Mouse (Mus musculus): ENCODE data around the gene Gm12666. TPM values are rescaled to one million over a fixed set of nuclear protein-coding genes. Genes with fewer than 3 reads are reported as not detected.
"Not testable (repeated sequence)": the region's sequence is repeated elsewhere in the genome, so short reads cannot be mapped to it uniquely, and the experiment has no call there.

The Gm12666 gene
- polyA plus RNA-seq (2015; fragmentation: Nextera tagmentation; extraction: Ambion mirVana) = 0.31 TPM in 1 of 2 replicates, not detected in the other

- not testable (repeated sequence) for H3K4me3 ChIP-seq; H3K9me3 ChIP-seq; H3K27ac ChIP-seq (replicated peaks); H3K4me1 ChIP-seq (replicated peaks); H3K36me3 ChIP-seq; H3K27me3 ChIP-seq; H3K9ac ChIP-seq; H3K4me2 ChIP-seq; ATAC-seq (ENCODE audit: low read depth)
- 90% methylated on average over 1 of the region's 1 CpGs for WGBS
These were observed at the start of gene Gm12666 for GRCm38 (mm10) chr4:92191649-92192048. Gm12666 (minus strand) TSS chr4:92191749.

DNA sequence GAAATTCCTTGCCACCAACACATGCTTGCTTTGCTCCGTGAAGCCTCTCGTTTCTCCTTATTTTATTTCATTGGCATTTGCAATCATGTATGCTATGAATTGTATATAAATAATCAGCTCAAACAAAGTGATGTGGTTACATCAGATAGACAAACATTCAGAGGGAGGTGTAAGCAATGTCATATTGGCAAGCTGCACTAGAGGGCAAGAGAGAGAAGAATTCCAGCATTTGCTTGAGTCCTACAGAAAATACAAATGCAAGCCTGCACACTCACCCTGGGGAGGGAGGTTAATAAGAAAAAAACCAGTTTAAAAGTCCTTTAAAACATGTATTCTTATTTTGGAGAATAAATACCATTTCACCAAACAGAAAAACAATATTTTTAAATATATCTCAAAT lies 34.8 kb upstream of the Gm12666 start:
- Histone ChIP-seq H3K4me2 (no peak overlapping the region), H3K9ac (no peak overlapping the region), H3K4me1 (replicated peaks) (0 out of 2 replicates have a peak, but pooled peaks cover 9% of the 10 kb centered on the region), H3K4me3 (no peak overlapping the region), H3K27me3 (no peaks in the 10 kb centered on the region), H3K27ac (replicated peaks) (no peak overlapping the region), H3K9me3 (no peaks in the 10 kb centered on the region), H3K36me3 (no peaks in the 10 kb centered on the region)
- WGBS = 87% methylated on average over 2 of the region's 2 CpGs
- ATAC-seq (ENCODE audit: low read depth) = no peak

GRCm38 (mm10) chr4:92216286-92216685 lies 24.7 kb upstream of the Gm12666 start:
- Histone ChIP-seq H3K4me1 (replicated peaks) (no peaks in the 10 kb centered on the region), H3K9me3 (no peaks in the 10 kb centered on the region), H3K27ac (replicated peaks) (no peak overlapping the region), H3K4me3 (no peak overlapping the region), H3K4me2 (no peak overlapping the region), H3K36me3 (no peaks in the 10 kb centered on the region), H3K27me3 (no peaks in the 10 kb centered on the region), H3K9ac (no peak overlapping the region)
- 91% methylated on average over 1 of the region's 1 CpGs for WGBS
- ATAC-seq (ENCODE audit: low read depth) = no peak

DNA sequence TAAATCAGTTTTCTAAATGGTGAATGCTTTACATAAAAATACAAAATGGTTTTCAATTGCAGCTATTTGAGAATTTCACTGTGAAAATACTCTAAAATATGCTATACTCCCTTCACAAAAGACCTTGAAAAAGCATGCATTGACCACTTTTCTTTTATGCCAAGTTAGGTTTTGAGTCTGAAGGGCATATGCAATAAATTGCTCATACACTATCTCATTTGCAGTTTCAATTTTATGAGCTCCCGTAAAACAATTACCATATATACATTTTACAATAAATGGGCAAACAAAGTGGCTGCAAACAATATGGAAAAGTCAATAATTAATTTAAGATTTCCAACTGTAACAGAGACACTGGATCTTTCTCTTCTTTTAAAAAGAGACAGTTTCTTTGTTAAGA lies 38.9 kb downstream of the Gm12666 start:
- 76% methylated on average over 1 of the region's 1 CpGs for WGBS
- Histone ChIP-seq H3K9ac (no peak overlapping the region), H3K36me3 (no peaks in the 10 kb centered on the region), H3K4me3 (no peak overlapping the region), H3K27me3 (no peaks in the 10 kb centered on the region), H3K9me3 (no peaks in the 10 kb centered on the region), H3K4me2 (no peak overlapping the region), H3K27ac (replicated peaks) (no peak overlapping the region), H3K4me1 (replicated peaks) (peaks cover 6% of the 10 kb centered on the region; the same call in 1 of the 2 replicates)
- ATAC-seq (ENCODE audit: low read depth) = no peak

GRCm38 (mm10) chr4:92147134-92147533 lies 44.4 kb downstream of the Gm12666 start, which contains the start of gene Izumo3:
Izumo3 (minus strand) TSS chr4:92147234.
- ATAC-seq (ENCODE audit: low read depth) = no peak
- H3K9me3 ChIP-seq = no peaks in the 10 kb centered on the region
- H3K4me3 ChIP-seq = no peak within 1 kb of the TSS
- H3K4me1 ChIP-seq (replicated peaks) = no peaks in the 10 kb centered on the region
- no peak within 1 kb of the TSS for H3K4me2 ChIP-seq
- H3K9ac ChIP-seq = no peak within 1 kb of the TSS
- no peaks in the 10 kb centered on the region for H3K27me3 ChIP-seq
- H3K36me3 ChIP-seq = no peaks in the 10 kb centered on the region
- H3K27ac ChIP-seq (replicated peaks) = no peak within 1 kb of the TSS

Other genes starting within 250 kb of the Gm12666 start
- not detected in 2 replicates for gene Izumo3, start 44.5 kb downstream of the Gm12666 start, polyA plus RNA-seq (2015; fragmentation: Nextera tagmentation; extraction: Ambion mirVana)